Mouse (Mus musculus) heart, embryonic 14.5 days (tissue): ENCODE results near the gene Epb41l2. TPM values are rescaled to one million over a fixed set of nuclear protein-coding genes. Genes with fewer than 3 reads are reported as not detected.

Experiments
- ATAC-seq: fragments of 200-750 bp; cut with Nextera tagmentation; 2 replicates; pipeline ENCODE4 v1.8.0; 2017; ENCODE audit warnings: low read depth, moderate TSS enrichment; ENCODE audit not compliant: insufficient number of reproducible peaks, insufficient read depth, low FRiP score
- H3K27ac ChIP-seq, 2 experiments: fragments of 200-500 bp in 1 of 2; fragments of 300-500 bp in 1 of 2; sonication (generic) in 1 of 2; replicated peaks in 1 of 2; 2 replicates each; pipeline ENCODE4 v1.5.1; 2012 to 2014; ENCODE audit warnings: low read depth in 2 of 2, low read length in 2 of 2, control low read depth in 1 of 2, mild to moderate bottlenecking in 1 of 2, mixed read lengths in 1 of 2; ENCODE audit not compliant: control insufficient read depth in 1 of 2, insufficient read depth in 1 of 2
- H3K27me3 ChIP-seq: fragments of 300-500 bp; sonication (generic); 2 replicates; pipeline ENCODE4 v1.6.1; 2014; ENCODE audit warnings: mild to moderate bottlenecking, low read length, control low read depth; ENCODE audit not compliant: control insufficient read depth, insufficient read depth
- H3K36me3 ChIP-seq: fragments of 300-500 bp; sonication (generic); 2 replicates; pipeline ENCODE4 v1.6.1; 2014; ENCODE audit warnings: mild to moderate bottlenecking, control low read depth, low read length, mixed read lengths; ENCODE audit not compliant: control insufficient read depth, insufficient read depth
- H3K4me1 ChIP-seq, 2 experiments: fragments of 200-500 bp in 1 of 2; fragments of 300-500 bp in 1 of 2; sonication (generic) in 1 of 2; 2 replicates each; pipeline ENCODE4 v1.6.1; 2012 to 2014; ENCODE audit warnings: low read length in 2 of 2, control low read depth in 1 of 2, mixed read lengths in 1 of 2; ENCODE audit not compliant: control insufficient read depth in 2 of 2, insufficient read depth in 2 of 2
- H3K4me2 ChIP-seq: fragments of 300-500 bp; sonication (generic); 2 replicates; pipeline ENCODE4 v1.6.1; 2014; ENCODE audit warnings: mild to moderate bottlenecking, low read length
- H3K4me3 ChIP-seq, 2 experiments: fragments of 200-500 bp in 1 of 2; fragments of 300-500 bp in 1 of 2; sonication (generic) in 1 of 2; 2 replicates each; pipeline ENCODE4 v1.5.1; 2012 to 2014; ENCODE audit warnings: low read length in 2 of 2, mild to moderate bottlenecking in 2 of 2, control low read depth in 1 of 2, low read depth in 1 of 2, moderate library complexity in 1 of 2; ENCODE audit not compliant: control insufficient read depth in 1 of 2, insufficient read depth in 1 of 2
- H3K9ac ChIP-seq: fragments of 300-500 bp; sonication (generic); 2 replicates; pipeline ENCODE4 v1.6.1; 2014; ENCODE audit warnings: mild to moderate bottlenecking, low read length
- H3K9me3 ChIP-seq: fragments of 300-500 bp; sonication (generic); 2 replicates; pipeline ENCODE4 v1.6.1; 2016; ENCODE audit warnings: low read length, control low read depth; ENCODE audit not compliant: control insufficient read depth
- WGBS: fragments of 180-500 bp; shearing (Covaris S2); extraction: QIAGEN DNeasy Blood & Tissue Kit; methylation state at CpG from one replicate; pipeline ENCODE4 v1.1.7; 2014; 5-methylcytosine and 5-hydroxymethylcytosine counted together
- polyA plus RNA-seq: library from polyadenylated mRNA; unstranded; fragments of >200 nt; fragmentation: Nextera tagmentation; extraction: Ambion mirVana; gene quantifications from 2 replicates; pipeline ENCODE4 v1.2.1, GENCODE M21; 2014

Gene Epb41l2
- polyA plus RNA-seq, 1 experiment from 2014 or later = 53.5 TPM

- Histone ChIP-seq H3K36me3 (no peaks in the 10 kb centered on the region), H3K27ac (no peak overlapping the region), H3K27me3 (no peaks in the 10 kb centered on the region), H3K4me1 (peaks cover 15 to 62% of the 10 kb centered on the region in 2 experiments), H3K4me3 (no peak overlapping the region), H3K9me3 (no peaks in the 10 kb centered on the region), H3K4me2 (no peak overlapping the region), H3K9ac (no peak overlapping the region)
- WGBS = 55% methylated on average over 5 of the region's 5 CpGs
- no peak for ATAC-seq
Observed at GRCm38 (mm10) chr10:25366691-25367090, 7.1 kb downstream of the Epb41l2 start.

- 78% methylated on average over 3 of the region's 3 CpGs for WGBS
- H3K4me1 ChIP-seq = peaks cover 19 to 69% of the 10 kb centered on the region in 2 experiments
- no peak for ATAC-seq
- H3K4me3 ChIP-seq = no peak overlapping the region
- no peak overlapping the region for H3K27ac ChIP-seq
- H3K27me3 ChIP-seq = no peaks in the 10 kb centered on the region
- no peaks in the 10 kb centered on the region for H3K9me3 ChIP-seq
- H3K4me2 ChIP-seq = no peak overlapping the region
- H3K36me3 ChIP-seq = no peaks in the 10 kb centered on the region
- H3K9ac ChIP-seq = no peak overlapping the region
Observed at GRCm38 (mm10) chr10:25368928-25369327, 9.3 kb downstream of the Epb41l2 start.

GRCm38 (mm10) chr10:25369691-25370090 is 10.1 kb downstream of the Epb41l2 start:
- 76% methylated on average over 9 of the region's 9 CpGs for WGBS
- Histone ChIP-seq H3K27me3 (no peaks in the 10 kb centered on the region), H3K9me3 (no peaks in the 10 kb centered on the region), H3K4me2 (no peak overlapping the region), H3K4me1 (peaks cover 19 to 70% of the 10 kb centered on the region in 2 experiments), H3K4me3 (no peak overlapping the region), H3K9ac (no peak overlapping the region), H3K36me3 (no peaks in the 10 kb centered on the region), H3K27ac (peak overlapping the region in 1 of 2 experiments; percentile 33; a peak in 1 of 4 replicates)
- ATAC-seq = no peak

- Histone ChIP-seq H3K36me3 (no peaks in the 10 kb centered on the region), H3K4me1 (peaks cover 18 to 54% of the 10 kb centered on the region in 2 experiments), H3K9ac (no peak overlapping the region), H3K27ac (0 out of 4 replicates have a peak overlapping the region, but pooled peaks of 1 of the 2 experiments have one; percentile 30), H3K9me3 (no peaks in the 10 kb centered on the region), H3K4me3 (no peak overlapping the region), H3K4me2 (peak overlapping the region; percentile 27; the same call in 1 of the 2 replicates), H3K27me3 (no peaks in the 10 kb centered on the region)
- no peak for ATAC-seq
- WGBS = 77% methylated on average over 2 of the region's 2 CpGs
Observed at GRCm38 (mm10) chr10:25371336-25371735, 11.7 kb downstream of the Epb41l2 start.

- Histone ChIP-seq H3K9ac (no peak overlapping the region), H3K4me3 (no peak overlapping the region), H3K27me3 (no peaks in the 10 kb centered on the region), H3K4me2 (peak overlapping the region; percentile 27), H3K36me3 (no peaks in the 10 kb centered on the region), H3K27ac (0 out of 4 replicates have a peak overlapping the region, but pooled peaks of 1 of the 2 experiments have one; percentile 4), H3K9me3 (no peaks in the 10 kb centered on the region), H3K4me1 (peaks cover 16 to 48% of the 10 kb centered on the region in 2 experiments)
- no peak for ATAC-seq
- WGBS = 23% methylated on average over 3 of the region's 3 CpGs
Observed at GRCm38 (mm10) chr10:25371915-25372371, 12.3 kb downstream of the Epb41l2 start.

GRCm38 (mm10) chr10:25372510-25373148 is 13.0 kb downstream of the Epb41l2 start:
- no peak overlapping the region for H3K4me3 ChIP-seq
- 48% methylated on average over 10 of the region's 10 CpGs for WGBS
- H3K4me1 ChIP-seq = peaks cover 16 to 47% of the 10 kb centered on the region in 2 experiments
- H3K9me3 ChIP-seq = no peaks in the 10 kb centered on the region
- H3K27ac ChIP-seq = peak overlapping the region; percentile 14; a peak in 1 of 4 replicates
- H3K9ac ChIP-seq = no peak overlapping the region
- H3K4me2 ChIP-seq = peak overlapping the region; percentile 27
- H3K36me3 ChIP-seq = peaks cover 5% of the 10 kb centered on the region; the same call in 1 of the 2 replicates
- ATAC-seq = no peak
- no peaks in the 10 kb centered on the region for H3K27me3 ChIP-seq

- no peak for ATAC-seq
- Histone ChIP-seq H3K9me3 (no peaks in the 10 kb centered on the region), H3K4me2 (no peak overlapping the region), H3K4me1 (peaks cover 10 to 39% of the 10 kb centered on the region in 2 experiments), H3K9ac (no peak overlapping the region), H3K27me3 (no peaks in the 10 kb centered on the region), H3K27ac (no peak overlapping the region), H3K4me3 (no peak overlapping the region), H3K36me3 (peaks cover 22% of the 10 kb centered on the region)
- WGBS = 60% methylated on average over 4 of the region's 4 CpGs
Observed at GRCm38 (mm10) chr10:25375036-25375435, 15.4 kb downstream of the Epb41l2 start.
